Mouse (Mus musculus): Measurements from ENCODE around the gene Cdh23. TPM values are rescaled to one million over a fixed set of nuclear protein-coding genes. Genes with fewer than 3 reads are reported as not detected.

The Cdh23 gene
- total RNA-seq, 2 experiments from 2014 or later, result 2.9 to 4.5 TPM

GRCm38 (mm10) chr10:60708837-60709236, 12.5 kb upstream of the Cdh23 start:
- no peak for DNase-seq (ENCODE audit: low spot score in 2 of 2)

GRCm38 (mm10) chr10:60706268-60706667, 10.0 kb upstream of the Cdh23 start:
- no peak for DNase-seq (ENCODE audit: low spot score in 2 of 2)

DNA sequence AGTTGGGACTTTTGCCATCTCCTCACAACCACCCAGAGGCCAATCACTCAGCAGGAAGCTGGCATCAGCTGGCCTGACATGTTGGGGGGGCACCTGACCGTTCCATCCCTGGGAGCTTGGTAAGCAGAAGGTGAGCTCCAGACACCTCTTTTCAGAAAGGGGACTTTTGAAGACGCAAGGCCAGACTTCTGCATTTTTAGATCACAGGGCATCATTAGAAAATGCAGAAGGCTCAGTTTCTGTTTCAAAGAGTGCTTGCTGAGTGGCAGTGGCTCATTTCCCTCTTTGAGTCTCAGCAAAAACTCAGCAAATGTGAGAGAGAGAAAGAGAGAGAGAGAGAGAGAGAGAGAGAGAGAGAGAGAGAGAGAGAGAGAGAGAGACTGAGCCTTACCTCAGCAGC, 8.8 kb upstream of the Cdh23 start:
- DNase-seq (ENCODE audit: low spot score in 2 of 2), result no peak

DNA sequence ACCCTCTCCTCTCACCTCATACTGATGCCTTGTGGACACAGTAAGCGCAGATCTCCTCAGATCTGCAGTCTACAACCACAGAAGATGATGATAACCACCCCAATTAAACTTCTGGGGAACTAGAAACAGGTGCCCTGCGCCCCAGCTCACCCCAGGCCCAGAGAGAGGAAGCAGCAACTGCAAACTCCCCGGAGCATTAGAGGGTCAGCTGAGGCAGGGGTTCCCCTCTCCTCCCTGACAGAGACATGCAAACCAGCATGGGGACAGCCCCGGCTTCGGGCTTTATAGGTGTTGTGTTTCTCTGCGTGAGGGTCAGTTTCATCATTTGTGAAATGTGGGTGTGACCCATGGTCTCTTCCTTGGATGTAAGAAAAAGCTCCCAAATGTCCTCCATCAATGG, 1.5 kb upstream of the Cdh23 start:
- DNase-seq (ENCODE audit: low spot score in 2 of 2), result no peak

- peak; percentile 81 to 84 for DNase-seq (ENCODE audit: low spot score in 2 of 2)
These were observed 685 bp upstream of the Cdh23 start for GRCm38 (mm10) chr10:60696975-60697374.

DNA sequence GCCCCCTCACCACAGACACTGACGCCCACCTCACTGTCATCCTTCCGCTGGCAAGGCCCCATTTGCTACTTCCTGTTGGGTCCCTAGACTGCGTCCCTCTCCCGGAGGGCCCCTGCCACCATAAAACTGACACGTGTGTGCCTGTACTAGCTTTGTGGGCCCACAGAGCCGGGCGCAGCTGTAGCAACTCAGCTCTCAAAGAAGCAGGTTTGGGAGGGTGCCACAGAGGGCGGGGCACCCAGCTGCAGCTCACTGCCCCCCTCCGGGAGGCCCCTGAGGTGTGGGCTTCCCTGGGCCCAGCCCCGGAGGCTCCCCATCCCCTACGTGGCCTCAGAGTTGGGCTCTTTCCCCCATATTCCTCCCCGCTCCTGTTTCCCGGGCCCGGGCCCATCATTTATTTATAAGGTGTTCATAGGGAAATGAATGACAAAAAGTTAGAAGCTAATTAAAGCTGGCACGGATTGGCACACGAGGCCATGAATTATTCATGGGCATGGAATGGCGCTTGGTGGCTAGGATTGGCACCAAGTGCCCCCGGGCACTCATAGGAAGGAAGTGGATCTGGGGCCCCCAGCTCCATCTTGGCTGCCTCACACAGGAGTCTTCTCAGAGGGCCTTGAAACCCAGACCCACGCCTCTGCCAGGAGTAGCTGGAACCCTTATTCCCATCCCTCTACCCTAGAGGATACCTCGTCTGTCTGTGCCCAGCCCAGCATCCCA, 4.5 kb downstream of the Cdh23 start:
- peak; percentile 29 to 55 for DNase-seq (ENCODE audit: low spot score in 2 of 2)

GRCm38 (mm10) chr10:60690960-60691359, 5.3 kb downstream of the Cdh23 start:
- DNase-seq (ENCODE audit: low spot score in 2 of 2), result no peak

DNA sequence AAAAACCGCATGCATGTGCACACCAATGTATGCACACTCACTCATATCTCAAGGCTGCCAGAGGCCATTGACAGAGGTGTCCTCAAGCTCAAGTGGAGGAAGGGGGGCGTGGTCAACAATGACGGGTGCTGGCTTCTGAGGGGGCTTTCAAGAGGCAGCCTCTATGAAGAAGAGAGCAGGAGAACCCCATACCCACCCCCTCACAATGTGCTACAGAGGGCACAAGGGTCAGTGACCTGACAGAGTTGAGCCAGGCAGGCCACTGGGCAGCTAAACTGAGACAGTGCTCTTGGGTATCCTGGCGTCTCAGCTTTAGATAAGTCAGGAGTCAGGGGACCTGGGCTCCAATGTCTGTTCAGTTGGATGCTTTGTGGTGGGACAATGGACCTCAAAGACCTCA, 6.9 kb downstream of the Cdh23 start:
- no peak for DNase-seq (ENCODE audit: low spot score in 2 of 2)

- DNase-seq (ENCODE audit: low spot score in 2 of 2), result peak; percentile 50 to 71
These were observed 9.1 kb downstream of the Cdh23 start for GRCm38 (mm10) chr10:60687011-60687776.

- no peak for DNase-seq (ENCODE audit: low spot score in 2 of 2)
These were observed 9.7 kb downstream of the Cdh23 start for GRCm38 (mm10) chr10:60686641-60686975.

DNA sequence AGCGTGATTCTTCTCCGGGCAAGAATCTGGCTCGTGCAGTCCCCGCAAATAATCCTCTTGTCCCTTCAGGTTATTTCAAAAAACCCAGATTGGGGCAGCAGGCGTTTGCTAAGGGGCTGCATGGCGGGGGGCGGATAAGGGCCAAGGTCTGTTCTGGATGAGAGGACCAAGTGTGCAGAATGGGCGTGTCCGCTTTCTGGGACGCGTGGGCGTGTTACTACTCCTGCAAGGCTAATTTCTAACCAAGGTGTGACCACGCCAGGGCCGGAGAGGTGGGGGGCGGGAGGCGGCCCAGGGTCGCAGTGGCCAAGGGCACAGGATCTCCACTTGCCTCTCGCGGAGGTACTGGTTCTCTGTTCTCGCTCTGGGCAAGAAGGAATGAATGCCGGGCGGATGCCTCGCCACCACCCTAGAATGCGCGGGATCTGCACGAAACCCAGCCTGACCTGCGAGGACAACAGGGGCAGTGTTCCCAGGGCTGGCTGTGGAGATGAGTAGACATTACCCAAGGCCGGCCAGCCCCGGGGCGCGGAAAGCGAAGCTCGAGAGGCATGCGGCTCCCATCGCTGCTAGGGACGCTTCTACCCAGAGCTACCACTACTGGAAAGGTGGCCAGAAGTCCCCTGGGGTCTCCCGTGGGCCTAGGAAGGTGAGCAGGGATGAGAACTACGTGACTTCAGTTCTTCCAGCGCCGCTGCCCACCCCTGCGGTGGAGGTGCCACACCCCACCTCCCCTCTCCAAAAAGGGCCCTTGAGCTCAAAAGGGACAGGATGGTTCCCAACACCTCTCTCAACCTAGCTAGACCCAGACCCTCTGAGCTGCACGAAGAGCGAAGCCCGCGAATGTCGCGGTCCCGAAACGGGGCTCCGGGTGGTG, 10.3 kb downstream of the Cdh23 start:
- no peak for DNase-seq (ENCODE audit: low spot score in 2 of 2)

GRCm38 (mm10) chr10:60678926-60679325, 17.4 kb downstream of the Cdh23 start:
- DNase-seq (ENCODE audit: low spot score in 2 of 2), result no peak

DNA sequence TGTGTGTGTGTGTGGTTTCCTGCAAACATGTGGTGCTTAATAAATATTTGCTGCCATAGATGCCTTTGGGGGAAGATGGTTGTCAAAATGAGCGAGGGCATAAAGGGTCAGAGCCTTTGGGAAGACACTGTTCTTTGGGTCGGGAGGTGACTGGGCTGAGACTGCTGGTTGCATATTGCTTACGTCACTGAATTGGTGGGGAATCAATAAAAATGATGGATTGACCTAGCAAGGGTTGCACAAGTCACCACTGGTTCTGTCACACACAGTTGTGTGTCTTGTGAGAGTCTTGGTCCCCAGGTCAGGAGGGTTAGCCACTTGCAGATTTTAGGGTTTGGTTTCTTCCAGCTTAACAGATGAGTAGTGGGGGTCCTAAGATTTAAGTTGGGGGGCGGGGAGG, 19.0 kb downstream of the Cdh23 start:
- no peak for DNase-seq (ENCODE audit: low spot score in 2 of 2)

DNA sequence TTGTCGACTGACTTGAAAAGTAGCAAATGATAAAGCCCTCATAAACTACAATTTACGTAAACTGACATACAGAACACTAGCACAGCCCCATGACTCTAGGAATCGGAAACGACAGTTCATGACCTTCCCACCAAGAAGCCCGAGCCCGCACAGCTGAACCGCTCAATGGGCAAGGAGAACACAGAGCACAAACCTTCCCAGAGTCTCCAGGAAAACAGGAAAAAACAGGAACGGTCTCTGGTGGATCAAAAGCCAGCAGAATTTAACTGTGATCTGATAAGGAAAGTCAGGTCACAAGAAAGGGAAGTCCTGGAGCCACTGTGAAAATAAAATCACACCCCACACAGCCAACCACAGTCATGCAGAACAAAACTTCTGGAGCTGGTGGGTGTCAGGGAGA, 26.1 kb downstream of the Cdh23 start:
- DNase-seq (ENCODE audit: low spot score in 2 of 2), result no peak

- DNase-seq (ENCODE audit: low spot score in 2 of 2), result no peak
These were observed 27.7 kb downstream of the Cdh23 start for GRCm38 (mm10) chr10:60668591-60668990.

- no peak for DNase-seq (ENCODE audit: low spot score in 2 of 2)
These were observed 35.3 kb downstream of the Cdh23 start for GRCm38 (mm10) chr10:60660986-60661385.

DNA sequence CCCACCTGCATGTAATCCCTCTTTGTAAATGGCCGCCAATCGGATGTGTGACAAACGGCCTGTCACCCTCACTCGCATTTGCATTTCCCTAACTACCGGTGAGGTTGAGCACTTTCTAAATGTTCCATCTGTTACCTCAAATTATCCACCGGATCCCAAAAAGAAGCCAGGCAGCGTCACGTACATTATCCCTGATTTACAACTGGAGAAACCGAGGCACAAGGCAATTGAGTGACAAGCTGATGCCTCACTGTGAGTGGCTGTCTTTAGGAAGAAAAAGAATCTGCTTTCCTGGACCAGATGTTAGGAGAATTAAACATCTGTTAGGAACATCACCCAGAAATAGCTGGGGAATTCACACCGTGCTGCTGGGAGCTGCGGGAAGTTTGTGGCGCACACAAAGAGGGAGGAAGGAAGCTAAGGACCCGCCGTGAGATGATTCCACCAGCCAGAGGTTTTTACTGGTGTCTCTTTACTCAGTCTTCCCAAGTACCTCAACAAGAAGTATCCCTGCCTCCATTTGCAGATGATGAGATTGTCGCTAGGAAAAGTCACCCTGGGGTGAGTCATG, 36.8 kb downstream of the Cdh23 start:
- no peak for DNase-seq (ENCODE audit: low spot score in 2 of 2)

DNA sequence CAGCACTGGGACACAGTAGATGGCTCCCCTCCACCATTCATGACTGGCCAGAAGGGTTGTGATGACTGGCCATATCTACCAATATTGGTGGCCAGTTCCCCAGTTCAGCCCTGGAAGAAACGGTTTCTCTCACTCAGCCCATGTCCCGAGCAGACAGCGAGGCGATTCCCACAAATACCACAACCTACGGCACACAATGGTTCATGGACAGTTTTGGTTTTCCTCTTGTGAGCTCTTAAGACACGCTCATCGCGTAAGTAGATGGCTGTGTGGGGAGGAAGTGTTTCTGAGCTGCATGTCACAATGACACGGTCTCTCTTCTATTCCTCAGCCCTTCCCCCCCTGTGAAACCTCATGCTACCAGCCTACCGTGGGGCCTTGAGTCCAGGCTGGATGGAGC, 38.1 kb downstream of the Cdh23 start:
- DNase-seq (ENCODE audit: low spot score in 2 of 2), result no peak

DNA sequence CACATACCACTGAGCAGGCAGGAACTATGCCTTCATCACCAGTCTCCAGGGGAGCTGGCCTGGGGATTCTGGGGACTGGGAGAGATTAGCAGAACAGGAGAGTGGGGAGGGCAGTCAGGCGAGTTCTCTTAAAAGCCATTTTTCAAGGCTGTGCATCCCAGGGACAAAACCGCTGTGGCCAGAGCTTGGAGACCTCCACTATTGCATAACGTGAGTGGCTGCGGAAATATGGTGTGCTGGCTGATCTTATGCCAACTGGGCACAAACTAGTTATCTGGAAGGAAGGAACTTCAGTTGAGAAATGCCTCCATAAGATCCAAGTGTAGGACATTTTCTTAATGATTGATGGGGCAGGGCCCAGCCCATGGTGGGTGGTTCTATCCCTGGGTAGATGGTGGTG, 42.6 kb downstream of the Cdh23 start:
- DNase-seq (ENCODE audit: low spot score in 2 of 2), result no peak

- DNase-seq (ENCODE audit: low spot score in 2 of 2), result no peak
These were observed 43.2 kb downstream of the Cdh23 start for GRCm38 (mm10) chr10:60653106-60653505.

GRCm38 (mm10) chr10:60644079-60644641, 52.1 kb downstream of the Cdh23 start:
- no peak for DNase-seq (ENCODE audit: low spot score in 2 of 2)
